Mouse (Mus musculus): Measurements from ENCODE around the gene Zfp296. TPM values are rescaled to one million over a fixed set of nuclear protein-coding genes. Genes with fewer than 3 reads are reported as not detected.

Gene Zfp296
- polyA plus RNA-seq, 1 experiment from 2014 or later = 0.83 TPM

Other genes starting within 250 kb of the Zfp296 start
- 93.2 and 106 TPM in 2 replicates for gene Ercc1, start 232.5 kb upstream of the Zfp296 start, polyA plus RNA-seq (2015; fragmentation: Nextera tagmentation; extraction: Ambion mirVana)
- gene Cd3eap, start 217.8 kb upstream of the Zfp296 start, polyA plus RNA-seq (2015; fragmentation: Nextera tagmentation; extraction: Ambion mirVana) = 29.4 and 30.5 TPM in 2 replicates
- 8.3 and 12.6 TPM in 2 replicates for gene Ppp1r13l, start 217.5 kb upstream of the Zfp296 start, polyA plus RNA-seq (2015; fragmentation: Nextera tagmentation; extraction: Ambion mirVana)
- gene Ercc2, start 195.3 kb upstream of the Zfp296 start, polyA plus RNA-seq (2015; fragmentation: Nextera tagmentation; extraction: Ambion mirVana) = 17.0 and 17.4 TPM in 2 replicates
- gene Klc3, start 173.2 kb upstream of the Zfp296 start, polyA plus RNA-seq (2015; fragmentation: Nextera tagmentation; extraction: Ambion mirVana) = 14.5 and 14.8 TPM in 2 replicates
- 2.1 TPM in 1 of 2 replicates, not detected in the other for gene Ckm, start 172.5 kb upstream of the Zfp296 start, polyA plus RNA-seq (2015; fragmentation: Nextera tagmentation; extraction: Ambion mirVana)
- 10.2 and 12.4 TPM in 2 replicates for gene Mark4, start 118.5 kb upstream of the Zfp296 start, polyA plus RNA-seq (2015; fragmentation: Nextera tagmentation; extraction: Ambion mirVana)
- 0.73 and 0.84 TPM in 2 replicates for gene Exoc3l2, start 114.0 kb upstream of the Zfp296 start, polyA plus RNA-seq (2015; fragmentation: Nextera tagmentation; extraction: Ambion mirVana)
- gene Bloc1s3, start 68.9 kb upstream of the Zfp296 start, polyA plus RNA-seq (2015; fragmentation: Nextera tagmentation; extraction: Ambion mirVana) = 2.3 and 2.7 TPM in 2 replicates
- gene Trappc6a, start 68.9 kb upstream of the Zfp296 start, polyA plus RNA-seq (2015; fragmentation: Nextera tagmentation; extraction: Ambion mirVana) = 60.2 and 64.1 TPM in 2 replicates
- gene Nkpd1, start 59.4 kb upstream of the Zfp296 start, polyA plus RNA-seq (2015; fragmentation: Nextera tagmentation; extraction: Ambion mirVana) = 0.08 and 0.15 TPM in 2 replicates
- gene Ppp1r37, start 14.2 kb upstream of the Zfp296 start, polyA plus RNA-seq (2015; fragmentation: Nextera tagmentation; extraction: Ambion mirVana) = 26.0 and 30.3 TPM in 2 replicates
- gene Gemin7, start 308 bp downstream of the Zfp296 start, polyA plus RNA-seq (2015; fragmentation: Nextera tagmentation; extraction: Ambion mirVana) = 169 and 174 TPM in 2 replicates
- 61.2 and 73.9 TPM in 2 replicates for gene Clasrp, start 27.2 kb downstream of the Zfp296 start, polyA plus RNA-seq (2015; fragmentation: Nextera tagmentation; extraction: Ambion mirVana)
- 7.5 and 10.5 TPM in 2 replicates for gene Relb, start 52.2 kb downstream of the Zfp296 start, polyA plus RNA-seq (2015; fragmentation: Nextera tagmentation; extraction: Ambion mirVana)
- 69.8 and 74.7 TPM in 2 replicates for gene Clptm1, start 87.7 kb downstream of the Zfp296 start, polyA plus RNA-seq (2015; fragmentation: Nextera tagmentation; extraction: Ambion mirVana)
- gene Apoc2, start 100.7 kb downstream of the Zfp296 start, polyA plus RNA-seq (2015; fragmentation: Nextera tagmentation; extraction: Ambion mirVana) = 11.5 TPM in 1 of 2 replicates, not detected in the other
- gene Gm44805, start 104.1 kb downstream of the Zfp296 start, polyA plus RNA-seq (2015; fragmentation: Nextera tagmentation; extraction: Ambion mirVana) = 0.69 TPM in 1 of 2 replicates, not detected in the other
- 1.5 TPM in 1 of 2 replicates, not detected in the other for gene Apoc4, start 104.2 kb downstream of the Zfp296 start, polyA plus RNA-seq (2015; fragmentation: Nextera tagmentation; extraction: Ambion mirVana)
- gene Apoc1, start 115.4 kb downstream of the Zfp296 start, polyA plus RNA-seq (2015; fragmentation: Nextera tagmentation; extraction: Ambion mirVana) = 10.3 and 17.3 TPM in 2 replicates
- gene Apoe, start 121.9 kb downstream of the Zfp296 start, polyA plus RNA-seq (2015; fragmentation: Nextera tagmentation; extraction: Ambion mirVana) = 200 and 263 TPM in 2 replicates
- 112 and 139 TPM in 2 replicates for gene Tomm40, start 138.2 kb downstream of the Zfp296 start, polyA plus RNA-seq (2015; fragmentation: Nextera tagmentation; extraction: Ambion mirVana)
- gene Nectin2, start 173.2 kb downstream of the Zfp296 start, polyA plus RNA-seq (2015; fragmentation: Nextera tagmentation; extraction: Ambion mirVana) = 82.9 and 87.0 TPM in 2 replicates
- gene Bcam, start 193.7 kb downstream of the Zfp296 start, polyA plus RNA-seq (2015; fragmentation: Nextera tagmentation; extraction: Ambion mirVana) = 98.1 and 116 TPM in 2 replicates
- 8.1 and 10.4 TPM in 2 replicates for gene Cblc, start 219.5 kb downstream of the Zfp296 start, polyA plus RNA-seq (2015; fragmentation: Nextera tagmentation; extraction: Ambion mirVana)
- gene Bcl3, start 245.5 kb downstream of the Zfp296 start, polyA plus RNA-seq (2015; fragmentation: Nextera tagmentation; extraction: Ambion mirVana) = 2.2 and 3.6 TPM in 2 replicates